Mouse (Mus musculus) hematopoietic multipotent progenitor cell, adult 10-12 weeks (in vitro differentiated cells): ENCODE measurements around the gene Etl4. TPM values are rescaled to one million over a fixed set of nuclear protein-coding genes. Genes with fewer than 3 reads are reported as not detected.

ENCODE experiments used
- polyA plus RNA-seq: library from polyadenylated mRNA; stranded (reverse); fragments of >175 nt; gene quantifications from 2 replicates; pipeline ENCODE4 v1.2.3, GENCODE M21; 2012; ENCODE audit warnings: low replicate concordance

Etl4 gene
- polyA plus RNA-seq: 1.0 and 1.1 TPM in 2 replicates

DNA sequence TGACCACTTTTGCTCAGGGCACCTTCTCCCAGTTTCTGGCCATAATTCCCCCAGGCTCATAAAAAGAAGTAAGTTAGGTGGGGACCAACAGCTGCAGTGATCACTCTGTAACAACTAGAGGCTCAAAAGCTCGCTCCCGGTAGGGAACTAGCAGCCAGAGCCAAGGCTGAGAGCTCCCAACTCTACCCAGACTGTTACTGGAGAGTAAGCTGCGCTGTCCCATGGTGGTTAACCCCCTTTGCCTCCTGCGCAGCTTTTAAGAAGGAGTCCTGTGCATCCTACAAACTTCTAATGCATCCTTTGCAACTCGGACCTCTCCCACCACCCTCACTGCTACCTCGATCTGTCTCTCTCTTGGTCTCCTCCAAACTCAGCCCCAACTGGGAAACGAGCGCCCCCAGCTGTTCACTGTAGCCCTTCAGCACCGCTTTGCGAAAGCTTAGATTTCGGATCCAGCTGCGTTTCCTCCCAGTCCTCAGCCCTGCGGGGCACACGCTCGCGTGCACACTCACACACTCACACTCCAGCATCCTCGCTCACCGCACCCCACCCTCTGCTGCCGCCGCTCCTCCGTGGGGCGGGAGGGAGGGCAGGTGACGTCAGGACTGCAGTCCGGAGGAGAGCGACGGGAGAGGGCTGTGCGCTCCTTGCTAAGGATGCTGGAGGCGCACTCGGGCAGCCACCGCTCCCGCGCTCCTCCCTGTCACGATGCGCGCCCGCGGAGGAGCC lies at the start of gene Etl4:
Etl4 (plus strand) TSS at position 610 of the 729 bp plus-strand sequence.

